Mouse (Mus musculus) CH12.LX (cell line): ENCODE results near the gene Aff1. TPM values are rescaled to one million over a fixed set of nuclear protein-coding genes. Genes with fewer than 3 reads are reported as not detected.

Experiments used
- DNase-seq: peaks from one replicate; pipeline ENCODE4 v3.0.0-alpha.2; 2013; ENCODE audit errors: extremely low read depth
- H3K27ac ChIP-seq: 2 replicates; pipeline ENCODE4 v1.5.1; 2012; ENCODE audit warnings: low read depth, mild to moderate bottlenecking, control low read depth, moderate library complexity; ENCODE audit not compliant: insufficient read depth
- H3K27me3 ChIP-seq: replicated peaks from 2 replicates; pipeline ENCODE3; 2012; ENCODE audit warnings: inconsistent platforms
- H3K36me3 ChIP-seq, 2 experiments: replicated peaks in 1 of 2; 2 replicates each; pipeline versions ENCODE3 to v1.6.1; 2012; ENCODE audit warnings: inconsistent platforms in 1 of 2, low read length in 1 of 2, mild to moderate bottlenecking in 1 of 2, mixed read lengths in 1 of 2, moderate library complexity in 1 of 2; ENCODE audit not compliant: control insufficient read depth in 1 of 2, insufficient read depth in 1 of 2
- H3K4me1 ChIP-seq, 2 experiments: 2 replicates each; pipeline ENCODE4 v1.6.1; 2012; ENCODE audit warnings: inconsistent platforms in 1 of 2, moderate library complexity in 1 of 2; ENCODE audit not compliant: insufficient read depth in 2 of 2, control insufficient read depth in 1 of 2
- H3K4me2 ChIP-seq: 2 replicates; pipeline ENCODE4 v1.6.1; 2012; ENCODE audit warnings: low read depth, mild to moderate bottlenecking, control low read depth; ENCODE audit not compliant: poor library complexity, insufficient read depth, severe bottlenecking
- H3K4me3 ChIP-seq, 3 experiments: fragments of 150-350 bp in 1 of 3; sonication (generic) in 1 of 3; replicated peaks in 1 of 3; 2 replicates each; pipeline versions ENCODE3 to v1.5.1; 2011 to 2012; ENCODE audit warnings: low read depth in 2 of 3, low read length in 2 of 3, mild to moderate bottlenecking in 2 of 3, moderate library complexity in 2 of 3, control low read depth in 1 of 3, improper control_type of control experiment in 1 of 3, inconsistent platforms in 1 of 3, mixed read lengths in 1 of 3; ENCODE audit not compliant: poor library complexity in 1 of 3
- H3K79me2 ChIP-seq: replicated peaks from 2 replicates; pipeline ENCODE4 v1.6.1; 2012; ENCODE audit warnings: mild to moderate bottlenecking, moderate library complexity; ENCODE audit not compliant: control insufficient read depth, poor library complexity, insufficient read depth, severe bottlenecking; ENCODE audit errors: extremely low read depth
- H3K9ac ChIP-seq: 2 replicates; pipeline ENCODE4 v1.6.1; 2012; ENCODE audit warnings: low read depth, mild to moderate bottlenecking, control low read depth, moderate library complexity; ENCODE audit not compliant: insufficient read depth
- H3K9me3 ChIP-seq: replicated peaks from 2 replicates; pipeline ENCODE3; 2012; ENCODE audit warnings: low read length, inconsistent platforms, mixed read lengths
- BHLHE40 ChIP-seq: IDR thresholded peaks from 2 replicates; pipeline ENCODE4 v1.6.1; 2011; ENCODE audit warnings: mild to moderate bottlenecking, low read depth, low read length, improper control_type of control experiment
- CHD1 ChIP-seq: IDR thresholded peaks from 2 replicates; pipeline ENCODE4 v1.6.1; 2012; ENCODE audit warnings: low read depth, low read length, improper control_type of control experiment, inconsistent platforms
- CHD2 ChIP-seq: IDR thresholded peaks from 2 replicates; pipeline ENCODE4 v1.6.1; 2011; ENCODE audit warnings: low read length, improper control_type of control experiment
- CTCF ChIP-seq, 2 experiments: IDR thresholded peaks in 1 of 2; conservative IDR thresholded peaks in 1 of 2; 2 replicates each; pipeline ENCODE4 v1.5.1; 2011 to 2012; ENCODE audit warnings: low read depth in 2 of 2, low read length in 2 of 2, improper control_type of control experiment in 1 of 2, inconsistent platforms in 1 of 2, mild to moderate bottlenecking in 1 of 2, moderate library complexity in 1 of 2
- E2F4 ChIP-seq: IDR thresholded peaks from 2 replicates; pipeline ENCODE4 v1.6.1; 2011; ENCODE audit warnings: low read depth, low read length, improper control_type of control experiment; ENCODE audit not compliant: insufficient replicate concordance
- EP300 ChIP-seq: IDR thresholded peaks from 2 replicates; pipeline ENCODE4 v1.6.1; 2011; ENCODE audit warnings: low read length, improper control_type of control experiment
- ETS1 ChIP-seq: conservative IDR thresholded peaks from 2 replicates; pipeline ENCODE4 v1.6.1; 2012; ENCODE audit warnings: low read depth, mild to moderate bottlenecking, inconsistent platforms, low read length, improper control_type of control experiment, moderate library complexity
- GABPA ChIP-seq: IDR thresholded peaks from 2 replicates; pipeline ENCODE4 v1.6.1; 2012; ENCODE audit warnings: low read depth, low read length, improper control_type of control experiment, inconsistent platforms; ENCODE audit not compliant: insufficient replicate concordance
- IRF4 ChIP-seq: IDR thresholded peaks from 2 replicates; pipeline ENCODE4 v1.6.1; 2014; ENCODE audit warnings: low read depth, mild to moderate bottlenecking, inconsistent platforms, low read length, improper control_type of control experiment
- JUN ChIP-seq: IDR thresholded peaks from 2 replicates; pipeline ENCODE4 v1.6.1; 2011; ENCODE audit warnings: low read depth, mild to moderate bottlenecking, low read length, improper control_type of control experiment, moderate library complexity; ENCODE audit not compliant: insufficient read depth
- JUND ChIP-seq: conservative IDR thresholded peaks from 2 replicates; pipeline ENCODE4 v1.6.1; 2011; ENCODE audit warnings: low read depth, low read length, improper control_type of control experiment
- MAFK ChIP-seq: IDR thresholded peaks from 2 replicates; pipeline ENCODE4 v1.6.1; 2011; ENCODE audit warnings: low read length, improper control_type of control experiment; ENCODE audit not compliant: insufficient replicate concordance
- MAZ ChIP-seq: IDR thresholded peaks from 2 replicates; pipeline ENCODE4 v1.6.1; 2012; ENCODE audit warnings: low read depth, mild to moderate bottlenecking, inconsistent platforms, low read length, improper control_type of control experiment, moderate library complexity
- MEF2A ChIP-seq: IDR thresholded peaks from 2 replicates; pipeline ENCODE4 v1.6.1; 2014; ENCODE audit warnings: low read depth, mild to moderate bottlenecking, inconsistent platforms, low read length, improper control_type of control experiment, borderline replicate concordance
- MXI1 ChIP-seq: IDR thresholded peaks from 2 replicates; pipeline ENCODE4 v1.6.1; 2011; ENCODE audit warnings: mild to moderate bottlenecking, low read depth, low read length, improper control_type of control experiment
- POLR2A ChIP-seq: IDR thresholded peaks from 2 replicates; pipeline ENCODE4 v1.6.1; 2011; ENCODE audit warnings: low read depth, mild to moderate bottlenecking, improper control_type of control experiment, low read length
- POLR2AphosphoS2 ChIP-seq: IDR thresholded peaks from 2 replicates; pipeline ENCODE4 v1.6.1; 2011; ENCODE audit warnings: low read depth, low read length, improper control_type of control experiment
- RAD21 ChIP-seq: IDR thresholded peaks from 2 replicates; pipeline ENCODE4 v1.6.1; 2011; ENCODE audit warnings: low read depth, mild to moderate bottlenecking, low read length, improper control_type of control experiment, moderate library complexity
- RCOR1 ChIP-seq: conservative IDR thresholded peaks from 2 replicates; pipeline ENCODE4 v1.6.1; 2012; ENCODE audit warnings: low read depth, mild to moderate bottlenecking, inconsistent platforms, low read length, improper control_type of control experiment
- SIN3A ChIP-seq: IDR thresholded peaks from 2 replicates; pipeline ENCODE4 v1.6.1; 2012; ENCODE audit warnings: low read length, improper control_type of control experiment, inconsistent platforms
- TCF12 ChIP-seq: IDR thresholded peaks from 2 replicates; pipeline ENCODE4 v1.6.1; 2014; ENCODE audit warnings: low read depth, mild to moderate bottlenecking, inconsistent platforms, low read length, improper control_type of control experiment
- UBTF ChIP-seq: IDR thresholded peaks from 2 replicates; pipeline ENCODE4 v1.6.1; 2012; ENCODE audit warnings: low read depth, mild to moderate bottlenecking, inconsistent platforms, low read length, improper control_type of control experiment, moderate library complexity
- USF2 ChIP-seq: conservative IDR thresholded peaks from 2 replicates; pipeline ENCODE4 v1.6.1; 2011; ENCODE audit warnings: low read depth, low read length, improper control_type of control experiment
- ZC3H11A ChIP-seq: IDR thresholded peaks from 2 replicates; pipeline ENCODE4 v1.6.1; 2012; ENCODE audit warnings: low read depth, mild to moderate bottlenecking, inconsistent platforms, low read length, improper control_type of control experiment
- ZKSCAN1 ChIP-seq: IDR thresholded peaks from 2 replicates; pipeline ENCODE4 v1.6.1; 2012; ENCODE audit warnings: low read depth, inconsistent platforms, low read length, improper control_type of control experiment, borderline replicate concordance
- ZMIZ1 ChIP-seq: IDR thresholded peaks from 2 replicates; pipeline ENCODE4 v1.6.1; 2012; ENCODE audit warnings: low read depth, mild to moderate bottlenecking, inconsistent platforms, low read length, improper control_type of control experiment
- ZNF384 ChIP-seq: IDR thresholded peaks from 2 replicates; pipeline ENCODE4 v1.6.1; 2012; ENCODE audit warnings: low read depth, low read length, improper control_type of control experiment, inconsistent platforms
- dilution Hi-C: fragments of 300-500 bp; cut with MboI; formaldehyde crosslinking; loops from 2 replicates; pipeline ENCODE4 v1.14.3; 2020; ENCODE audit warnings: low sequenced_read_pairs; ENCODE audit not compliant: extremely low pct_unique_long_range_greater_than_20kb, extremely low pct_ligation_motif_present
- in situ Hi-C: fragments of 300-500 bp; cut with MboI; formaldehyde crosslinking; loops from 3 replicates; pipeline ENCODE4 v1.14.3; 2019; ENCODE audit warnings: low sequenced_read_pairs, low pct_ligation_motif_present, low pct_unique_long_range_greater_than_20kb, mixed read lengths
- polyA plus RNA-seq: library from polyadenylated mRNA; unstranded; fragments of >175 nt; gene quantifications from 2 replicates; pipeline ENCODE4 v1.2.1, GENCODE M21; 2012; ENCODE audit warnings: low read depth; ENCODE audit not compliant: insufficient read length
- total RNA-seq, 2 experiments: library from RNA; depleted of rRNA; stranded (reverse); fragments of 300-350 nt in 1 of 2; fragments of >200 nt in 1 of 2; gene quantifications; 2 replicates each; pipeline ENCODE4 v1.2.3; 2012 to 2014

The Aff1 gene
- total and polyA plus RNA-seq, 3 experiments = 13.2 to 38.9 (median 21.8) TPM

GRCm38 (mm10) chr5:103726281-103726938 lies 34.2 kb downstream of the Aff1 start (continued):
- TF ChIP-seq POLR2AphosphoS2 = no peak
- 0 out of 2 replicates have a peak, but pooled peaks have one; percentile 11 for TF ChIP-seq MXI1
- TF ChIP-seq MEF2A = peak; percentile 73; the same call in 1 of the 2 replicates
- no peak for TF ChIP-seq USF2
- TF ChIP-seq MAFK = 0 out of 2 replicates have a peak, but pooled peaks have one; percentile 12
- no peak; the same call in 1 of the 2 replicates for TF ChIP-seq ZNF384
- no peak for TF ChIP-seq ZC3H11A
- TF ChIP-seq SIN3A = peak; percentile 84
- no peak for TF ChIP-seq POLR2A
- no peak; the same call in 1 of the 2 replicates for TF ChIP-seq ZMIZ1
- peak; percentile 72; the same call in 1 of the 2 replicates for TF ChIP-seq MAZ
- peak; percentile 89 for TF ChIP-seq EP300

GRCm38 (mm10) chr5:103727777-103728395 lies 35.7 kb downstream of the Aff1 start:
- peak overlapping the region; percentile 58 for H3K27ac ChIP-seq
- no peak overlapping the region for H3K9ac ChIP-seq
- H3K4me3 ChIP-seq = no peak overlapping the region
- no peaks in the 10 kb centered on the region for H3K27me3 ChIP-seq
- no peaks in the 10 kb centered on the region for H3K9me3 ChIP-seq
- TF ChIP-seq IRF4 (no peak), BHLHE40 (0 out of 2 replicates have a peak, but pooled peaks have one; percentile 19), MEF2A (no peak), CHD2 (no peak), POLR2AphosphoS2 (no peak)
- peaks cover 0 to 18% of the 10 kb centered on the region in 2 experiments for H3K36me3 ChIP-seq
- peaks cover 25 to 91% of the 10 kb centered on the region in 2 experiments for H3K4me1 ChIP-seq
- no peak for DNase-seq
- dilution Hi-C loops (no loop called here), in situ Hi-C loops (loop anchor here (5.0 kb wide), 1 partner anchor 46 kb away; no protein-coding TSS in a partner anchor)
- H3K79me2 ChIP-seq = peaks cover 47% of the 10 kb centered on the region
- no peak overlapping the region for H3K4me2 ChIP-seq

GRCm38 (mm10) chr5:103729225-103729624 lies 37.1 kb downstream of the Aff1 start:
- H3K4me3 ChIP-seq = no peak overlapping the region
- H3K27me3 ChIP-seq = no peaks in the 10 kb centered on the region
- peak overlapping the region; percentile 9; the same call in 1 of the 2 replicates for H3K9ac ChIP-seq
- H3K36me3 ChIP-seq = peaks cover 0 to 14% of the 10 kb centered on the region in 2 experiments
- no peaks in the 10 kb centered on the region for H3K9me3 ChIP-seq
- in situ Hi-C loops (loop anchor here (5.0 kb wide), 1 partner anchor 47 kb away; no protein-coding TSS in a partner anchor), dilution Hi-C loops (no loop called here)
- H3K79me2 ChIP-seq = peaks cover 46% of the 10 kb centered on the region
- H3K4me1 ChIP-seq = peaks cover 25 to 89% of the 10 kb centered on the region in 2 experiments
- H3K27ac ChIP-seq = peak overlapping the region; percentile 33
- H3K4me2 ChIP-seq = peak overlapping the region; percentile 30; the same call in 1 of the 2 replicates
- DNase-seq = no peak
- TF ChIP-seq ZKSCAN1 = no peak
- peak; percentile 48; the same call in 1 of the 2 replicates for TF ChIP-seq TCF12
- TF ChIP-seq ETS1 = peak; percentile 35; the same call in 1 of the 2 replicates
- TF ChIP-seq RAD21 = no peak
- no peak for TF ChIP-seq JUND
- no peak for TF ChIP-seq ZC3H11A
- TF ChIP-seq CTCF (conservative IDR thresholded peaks at IDR 0.05 in 1 of 2, IDR thresholded peaks at IDR 0.05 in 1 of 2; ENCODE audit: low read depth in 2 of 2, low read length in 2 of 2) = no peak
- no peak for TF ChIP-seq MAZ
- TF ChIP-seq E2F4 = no peak
- peak; percentile 38; the same call in 1 of the 2 replicates for TF ChIP-seq CHD1
- TF ChIP-seq ZMIZ1 = no peak
- TF ChIP-seq GABPA = no peak
- no peak for TF ChIP-seq RCOR1
- no peak for TF ChIP-seq JUN
- no peak for TF ChIP-seq POLR2AphosphoS2
- TF ChIP-seq UBTF = no peak
- no peak for TF ChIP-seq MAFK
